Mouse (Mus musculus): ENCODE results near the gene Pnkp. TPM values are rescaled to one million over a fixed set of nuclear protein-coding genes. Genes with fewer than 3 reads are reported as not detected.

Gene Pnkp
- polyA plus RNA-seq, 2 experiments, result 14.3 to 15.6 TPM

GRCm38 (mm10) chr7:44847772-44848171 is 9.2 kb upstream of the Pnkp start:
- TF ChIP-seq EP300 (IDR thresholded peaks at IDR 0.05; ENCODE audit: low read depth), result no peak
- no peak for TF ChIP-seq CTCF (IDR thresholded peaks at IDR 0.05; ENCODE audit: low read depth)
- H3K9ac ChIP-seq (replicated peaks), result peak overlapping the region; percentile 54
- H3K4me2 ChIP-seq (ENCODE audit: low read depth), result peak overlapping the region; percentile 97
- peak overlapping the region; percentile 80 to 90 for H3K4me3 ChIP-seq (ENCODE audit: insufficient read depth in 1 of 2, low read depth in 2 of 2, low read length in 2 of 2)
- H3K27me3 ChIP-seq (ENCODE audit: control insufficient read depth, insufficient read depth, low read length), result no peaks in the 10 kb centered on the region
- peak overlapping the region; percentile 24 for H3K27ac ChIP-seq
- no peaks in the 10 kb centered on the region for H3K9me3 ChIP-seq (ENCODE audit: control insufficient read depth, low read length)
- ATAC-seq (ENCODE audit: insufficient read depth) (no peak), DNase-seq (ENCODE audit: low read depth in 3 of 3, low spot score in 3 of 3) (no peak)
- peaks cover 7% of the 10 kb centered on the region for H3K36me3 ChIP-seq (replicated peaks; ENCODE audit: control insufficient read depth, insufficient read depth, low read depth)
- peaks cover 15 to 22% of the 10 kb centered on the region in 2 experiments for H3K4me1 ChIP-seq (replicated peaks; ENCODE audit: control insufficient read depth in 2 of 2, insufficient read depth in 2 of 2, low read length in 1 of 2)
- WGBS (ENCODE audit: insufficient replicate concordance), result 66% methylated on average over 5 of the region's 5 CpGs

DNA sequence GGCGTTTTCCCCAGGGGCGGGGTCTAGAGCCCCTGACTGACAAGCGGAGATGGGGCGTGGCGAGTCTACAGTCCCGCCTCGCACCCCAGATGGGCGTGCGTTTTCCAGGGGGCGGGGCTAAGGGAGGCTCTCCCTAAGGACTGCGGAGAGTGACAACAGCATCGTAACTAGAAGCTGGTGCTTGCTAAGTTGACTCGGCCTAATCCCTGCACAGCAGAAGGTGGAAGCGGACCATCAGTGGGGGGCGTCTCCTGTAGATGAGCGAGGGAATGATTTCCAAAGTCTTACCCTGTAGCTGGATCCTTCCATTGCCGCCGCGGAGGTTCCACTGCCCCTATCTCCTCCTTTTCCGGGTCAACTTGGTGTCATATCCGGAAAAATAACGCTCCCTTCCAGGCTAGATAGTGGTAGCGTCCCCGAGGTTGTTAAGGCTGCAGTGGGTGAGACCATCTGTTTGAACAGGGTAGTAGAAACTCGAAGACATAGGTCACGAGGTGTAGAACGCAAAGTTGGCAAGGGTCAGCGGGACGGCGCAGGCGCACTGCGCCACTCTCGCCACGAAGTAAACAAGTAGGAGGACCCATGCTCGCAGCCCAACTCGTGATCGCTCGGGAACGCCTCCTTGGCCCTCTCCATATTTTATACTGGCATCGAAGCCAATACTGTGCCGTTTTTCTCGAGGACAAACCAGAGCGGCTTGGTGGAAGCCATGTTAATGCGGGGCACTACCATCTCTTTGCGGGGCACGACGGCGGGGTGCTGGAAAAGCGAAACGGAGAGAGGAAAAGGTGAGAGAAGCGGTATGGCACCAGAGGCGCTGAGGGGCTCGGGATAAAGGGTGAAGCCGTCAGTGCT is 8.2 kb upstream of the Pnkp start, which contains the start of the genes Akt1s1 and Tbc1d17:
Gene Akt1s1, plus strand, starts transcription at position 431 of the 855 bp plus-strand sequence.
Gene Tbc1d17, minus strand, starts transcription at position 519 of the 855 bp plus-strand sequence.
- TF ChIP-seq EP300 (IDR thresholded peaks at IDR 0.05; ENCODE audit: low read depth) (peak; percentile 32; the same call in 1 of the 2 replicates), CTCF (IDR thresholded peaks at IDR 0.05; ENCODE audit: low read depth) (no peak)
- H3K9ac ChIP-seq (replicated peaks), result peak within 1 kb of the TSS; percentile 80
- peak within 1 kb of the TSS; percentile 97 for H3K4me2 ChIP-seq (ENCODE audit: low read depth)
- WGBS (ENCODE audit: insufficient replicate concordance), result under 1% methylated on average over 54 of the region's 54 CpGs
- ATAC-seq (ENCODE audit: insufficient read depth), result peak; percentile 82
- peak within 1 kb of the TSS; percentile 80 to 90 for H3K4me3 ChIP-seq (ENCODE audit: insufficient read depth in 1 of 2, low read depth in 2 of 2, low read length in 2 of 2)
- H3K27ac ChIP-seq, result peak within 1 kb of the TSS; percentile 88
- H3K9me3 ChIP-seq (ENCODE audit: control insufficient read depth, low read length), result no peaks in the 10 kb centered on the region
- peaks cover 7% of the 10 kb centered on the region for H3K36me3 ChIP-seq (replicated peaks; ENCODE audit: control insufficient read depth, insufficient read depth, low read depth)
- H3K27me3 ChIP-seq (ENCODE audit: control insufficient read depth, insufficient read depth, low read length), result no peaks in the 10 kb centered on the region
- H3K4me1 ChIP-seq (replicated peaks; ENCODE audit: control insufficient read depth in 2 of 2, insufficient read depth in 2 of 2, low read length in 1 of 2), result peaks cover 20 to 21% of the 10 kb centered on the region in 2 experiments
- DNase-seq (ENCODE audit: low read depth in 3 of 3, low spot score in 3 of 3), result peak; percentile 94 to 97 (median 95)

DNA sequence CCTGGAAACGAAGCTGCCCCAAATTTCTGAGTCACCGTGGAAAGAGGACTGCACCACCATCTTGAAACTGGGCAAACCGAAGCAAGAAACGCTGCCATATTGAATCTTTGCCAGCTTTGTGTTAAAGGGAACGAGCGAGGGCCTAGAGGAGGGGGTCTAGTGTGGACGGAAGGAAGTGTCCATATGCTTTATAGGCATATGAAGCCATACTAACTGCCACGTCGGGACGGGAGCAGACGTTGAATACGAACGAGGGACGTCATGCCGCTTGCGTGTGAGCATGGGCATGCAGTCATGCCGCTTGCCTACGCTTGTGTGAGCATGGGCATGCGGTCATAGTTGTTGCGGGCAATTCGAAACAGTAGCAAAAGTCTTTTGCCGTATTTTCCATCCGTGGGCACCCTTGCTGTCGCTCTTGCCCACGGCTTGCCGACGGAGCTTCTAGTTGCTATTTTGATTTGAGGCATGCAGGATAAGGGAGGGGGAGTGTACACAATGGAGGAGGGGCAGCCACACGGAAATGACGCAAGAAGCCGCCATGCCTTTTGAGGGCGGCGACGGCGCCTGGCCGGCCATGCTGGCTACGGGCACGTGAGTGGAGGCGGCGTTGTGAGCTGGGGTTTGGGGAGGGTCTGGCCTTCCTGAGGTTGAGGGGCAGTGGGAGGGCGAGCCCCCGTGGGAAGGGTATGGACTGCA is 7.4 kb upstream of the Pnkp start:
- H3K36me3 ChIP-seq (replicated peaks; ENCODE audit: control insufficient read depth, insufficient read depth, low read depth), result peaks cover 7% of the 10 kb centered on the region; the same call in 1 of the 2 replicates
- peak overlapping the region; percentile 80 to 90 for H3K4me3 ChIP-seq (ENCODE audit: insufficient read depth in 1 of 2, low read depth in 2 of 2, low read length in 2 of 2)
- H3K9me3 ChIP-seq (ENCODE audit: control insufficient read depth, low read length), result no peaks in the 10 kb centered on the region
- ATAC-seq (ENCODE audit: insufficient read depth) (peak; percentile 57), DNase-seq (ENCODE audit: low read depth in 3 of 3, low spot score in 3 of 3) (peak; percentile 82 to 87 (median 83))
- WGBS (ENCODE audit: insufficient replicate concordance), result under 1% methylated on average over 41 of the region's 41 CpGs
- H3K27me3 ChIP-seq (ENCODE audit: control insufficient read depth, insufficient read depth, low read length), result no peaks in the 10 kb centered on the region
- peaks cover 20 to 22% of the 10 kb centered on the region in 2 experiments for H3K4me1 ChIP-seq (replicated peaks; ENCODE audit: control insufficient read depth in 2 of 2, insufficient read depth in 2 of 2, low read length in 1 of 2)
- peak overlapping the region; percentile 88 for H3K27ac ChIP-seq
- peak overlapping the region; percentile 97 for H3K4me2 ChIP-seq (ENCODE audit: low read depth)
- peak overlapping the region; percentile 80 for H3K9ac ChIP-seq (replicated peaks)
- TF ChIP-seq CTCF (IDR thresholded peaks at IDR 0.05; ENCODE audit: low read depth) (no peak; the same call in 1 of the 2 replicates), EP300 (IDR thresholded peaks at IDR 0.05; ENCODE audit: low read depth) (0 out of 2 replicates have a peak, but pooled peaks have one; percentile 0)

- peak overlapping the region; percentile 80 to 90 for H3K4me3 ChIP-seq (ENCODE audit: insufficient read depth in 1 of 2, low read depth in 2 of 2, low read length in 2 of 2)
- H3K4me2 ChIP-seq (ENCODE audit: low read depth), result peak overlapping the region; percentile 97
- peak overlapping the region; percentile 80 for H3K9ac ChIP-seq (replicated peaks)
- ATAC-seq (ENCODE audit: insufficient read depth) (peak; percentile 40), DNase-seq (ENCODE audit: low read depth in 3 of 3, low spot score in 3 of 3) (peak; percentile 55 to 68 (median 60))
- H3K9me3 ChIP-seq (ENCODE audit: control insufficient read depth, low read length), result no peaks in the 10 kb centered on the region
- no peaks in the 10 kb centered on the region for H3K27me3 ChIP-seq (ENCODE audit: control insufficient read depth, insufficient read depth, low read length)
- H3K36me3 ChIP-seq (replicated peaks; ENCODE audit: control insufficient read depth, insufficient read depth, low read depth), result peaks cover 7% of the 10 kb centered on the region; the same call in 1 of the 2 replicates
- peaks cover 23 to 24% of the 10 kb centered on the region in 2 experiments for H3K4me1 ChIP-seq (replicated peaks; ENCODE audit: control insufficient read depth in 2 of 2, insufficient read depth in 2 of 2, low read length in 1 of 2)
- H3K27ac ChIP-seq, result peak overlapping the region; percentile 88
- under 1% methylated on average over 33 of the region's 33 CpGs for WGBS (ENCODE audit: insufficient replicate concordance)
- TF ChIP-seq CTCF (IDR thresholded peaks at IDR 0.05; ENCODE audit: low read depth) (no peak), EP300 (IDR thresholded peaks at IDR 0.05; ENCODE audit: low read depth) (no peak)
Measured at GRCm38 (mm10) chr7:44850146-44850545, 6.8 kb upstream of the Pnkp start.

Measured in liver, embryonic 14.5 days (tissue).